Mouse (Mus musculus): Measurements from ENCODE around the gene Plekha7.

The Plekha7 gene

GRCm38 (mm10) chr7:116220103-116220707 is 88.0 kb downstream of the Plekha7 start:
- DNase-seq = no peak

- no peak for DNase-seq
Measured at GRCm38 (mm10) chr7:116217747-116218146, 90.4 kb downstream of the Plekha7 start.

- DNase-seq = no peak
Measured at GRCm38 (mm10) chr7:116211904-116212303, 96.3 kb downstream of the Plekha7 start.

DNA sequence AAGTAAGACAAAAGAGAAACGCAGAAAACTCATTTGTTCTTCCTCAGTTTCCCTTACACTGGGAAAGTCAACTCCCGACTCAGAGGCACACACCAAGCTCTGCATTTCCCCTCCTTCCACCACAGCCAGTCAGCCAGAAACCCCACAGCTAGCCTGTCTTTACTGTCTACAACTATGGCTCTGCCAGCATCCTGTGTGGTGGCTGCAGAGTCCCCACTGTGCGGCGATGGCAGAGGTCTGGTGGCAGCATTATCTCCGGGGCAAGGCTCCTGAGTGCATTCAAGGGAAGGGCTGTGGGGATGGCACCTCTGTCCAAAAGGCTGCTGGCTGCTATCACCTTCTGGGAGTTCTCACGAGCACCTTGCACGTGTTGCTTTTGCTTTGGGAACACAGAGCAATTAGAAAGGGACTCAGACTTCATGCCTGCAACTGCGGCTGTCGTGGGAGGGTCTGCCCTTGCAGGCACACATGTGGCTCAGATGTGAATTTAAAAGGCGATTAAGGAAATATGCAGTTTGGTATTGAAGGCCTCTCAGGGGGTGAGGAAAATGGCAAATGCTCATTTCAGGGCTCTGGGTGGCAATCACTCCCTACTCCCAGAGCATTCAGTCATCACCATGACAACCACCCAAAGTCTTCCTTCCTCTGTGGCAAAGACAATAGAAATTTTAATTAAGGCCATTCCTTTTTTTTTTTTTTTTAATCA is 98.1 kb downstream of the Plekha7 start:
- DNase-seq = no peak

DNA sequence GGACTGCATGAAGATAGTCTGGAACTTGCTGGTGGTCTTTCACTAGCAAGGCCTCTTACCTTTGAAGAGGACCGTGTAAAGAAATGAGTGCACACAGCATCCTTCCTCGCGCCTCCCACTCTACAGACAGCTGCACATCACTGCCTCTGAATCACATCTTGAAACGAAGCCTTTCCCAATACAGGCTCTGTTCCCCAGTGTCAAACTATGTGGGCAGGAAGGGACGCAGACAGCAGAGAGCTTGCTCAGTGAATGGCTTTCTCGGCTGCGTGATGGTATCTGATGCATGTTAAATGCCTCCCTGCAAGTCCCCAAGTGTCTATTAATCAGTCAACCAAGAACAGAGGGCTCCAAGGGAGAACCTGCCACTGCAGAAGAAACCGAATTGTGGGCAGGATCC is 99.3 kb downstream of the Plekha7 start:
- no peak for DNase-seq

- no peak for DNase-seq
Measured at GRCm38 (mm10) chr7:116206806-116207571, 101.2 kb downstream of the Plekha7 start.

GRCm38 (mm10) chr7:116205451-116205850 is 102.7 kb downstream of the Plekha7 start:
- DNase-seq = no peak

DNA sequence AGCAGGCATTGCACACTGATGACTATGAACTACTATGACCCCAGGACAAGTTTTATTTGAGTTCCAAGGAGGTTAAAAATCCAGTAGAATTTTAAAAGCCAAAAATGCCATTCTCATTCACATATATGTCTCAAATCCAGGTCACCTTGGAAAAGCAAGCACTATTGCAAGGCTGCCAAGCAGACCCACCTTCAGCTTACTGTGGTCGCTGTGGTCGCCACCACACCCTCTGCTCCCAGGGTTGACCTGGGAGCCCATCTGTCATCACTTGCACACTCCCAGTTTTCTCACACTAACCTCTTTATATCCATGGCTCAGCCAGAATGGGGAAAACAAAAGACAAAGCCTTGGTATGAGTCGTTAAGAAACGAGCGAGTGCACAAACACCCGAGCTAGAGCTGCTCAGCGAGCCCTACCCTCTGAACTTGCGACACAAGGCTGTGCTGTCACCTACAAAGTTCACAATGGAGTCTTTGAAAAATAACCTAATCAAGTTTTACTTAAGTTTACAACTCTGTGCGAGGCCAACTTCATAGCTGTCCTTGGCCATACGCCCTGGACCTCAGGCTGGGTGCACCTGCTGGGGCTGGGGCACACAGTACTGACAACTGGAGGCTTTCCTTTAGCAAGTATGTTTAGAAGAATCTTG is 106.0 kb downstream of the Plekha7 start:
- DNase-seq = no peak

- DNase-seq = no peak
Measured at GRCm38 (mm10) chr7:116200951-116201351, 107.2 kb downstream of the Plekha7 start.

- DNase-seq = no peak
Measured at GRCm38 (mm10) chr7:116200544-116200943, 107.6 kb downstream of the Plekha7 start.

DNA sequence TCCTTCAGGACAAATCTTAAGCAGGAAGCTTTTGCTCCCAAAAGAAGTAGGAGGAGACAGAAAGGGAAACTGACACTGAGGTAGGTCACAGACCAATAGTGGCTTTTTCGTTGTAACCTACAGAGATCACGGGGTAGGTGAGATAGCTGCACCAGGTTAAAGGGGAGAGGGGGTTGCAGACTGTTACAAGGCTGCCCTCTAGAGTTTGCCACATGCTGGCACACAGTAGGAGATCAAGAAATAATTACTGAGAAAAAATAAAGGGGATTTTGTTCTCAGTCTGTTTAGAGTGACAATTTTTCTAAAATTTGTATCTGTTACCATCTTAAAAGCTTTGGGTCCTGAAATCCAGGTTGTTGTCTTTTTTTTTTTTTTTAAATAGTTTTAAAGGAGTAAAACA is 109.3 kb downstream of the Plekha7 start:
- no peak for DNase-seq

DNA sequence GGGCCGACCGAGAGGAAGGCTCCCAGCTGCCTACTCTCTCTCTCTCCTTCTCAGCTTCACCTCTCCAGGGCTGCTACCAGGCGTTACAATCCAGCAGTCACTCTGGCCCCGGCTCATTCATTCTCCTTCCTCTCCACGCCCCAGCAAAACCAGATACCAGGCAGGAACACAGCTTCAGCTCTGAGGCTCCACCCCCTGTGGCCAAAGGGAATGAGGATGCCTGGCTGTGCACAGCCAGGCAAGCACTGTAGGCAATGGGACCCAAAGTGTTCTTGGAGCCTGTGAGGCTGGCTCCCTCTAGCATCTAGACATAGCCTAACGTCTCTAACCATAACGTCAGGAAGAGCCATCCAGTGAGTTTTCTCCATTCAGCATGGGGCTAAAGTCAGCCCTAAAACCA is 109.8 kb downstream of the Plekha7 start:
- no peak for DNase-seq

- DNase-seq = no peak
Measured at GRCm38 (mm10) chr7:116196974-116197679, 111.0 kb downstream of the Plekha7 start.

DNA sequence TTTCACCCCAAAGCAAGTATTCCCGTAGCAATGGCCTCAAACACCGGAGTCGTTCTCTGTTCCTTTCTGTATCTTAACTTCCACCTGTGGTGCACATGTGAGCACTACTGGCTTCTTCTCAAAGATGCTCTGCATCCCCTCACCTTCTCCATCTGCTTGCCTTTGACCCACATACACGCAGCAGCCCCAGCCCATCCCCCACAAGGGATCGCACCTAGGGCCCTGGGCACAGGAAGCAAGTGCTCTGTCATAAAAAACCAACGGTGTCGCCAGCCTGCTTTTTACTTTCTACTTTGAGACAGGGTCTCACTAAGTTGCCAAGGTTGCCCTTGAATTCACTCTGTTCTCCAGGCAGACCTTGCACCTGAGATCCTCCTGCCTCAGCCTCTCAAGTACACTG is 113.2 kb downstream of the Plekha7 start:
- DNase-seq = peak; percentile 47 to 66

DNA sequence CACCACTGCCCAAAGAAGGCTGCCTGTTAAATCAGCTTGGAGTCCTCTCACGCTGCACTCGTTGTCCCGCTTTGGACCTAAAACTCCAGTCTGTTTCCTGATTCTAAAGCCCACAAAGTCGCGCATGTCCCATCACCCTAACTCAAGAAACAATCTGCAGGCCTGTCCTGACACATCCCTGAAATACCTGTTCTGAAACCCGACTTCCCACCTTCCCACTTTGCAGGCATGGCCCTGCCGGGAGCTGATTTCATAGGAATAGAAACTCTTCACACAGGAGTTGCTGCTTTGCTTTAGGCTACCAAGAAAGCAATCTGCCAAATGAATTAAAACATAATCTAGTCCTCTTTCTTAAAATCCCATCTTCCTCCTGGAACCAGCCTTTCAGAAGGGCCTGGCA is 115.2 kb downstream of the Plekha7 start:
- no peak for DNase-seq

DNA sequence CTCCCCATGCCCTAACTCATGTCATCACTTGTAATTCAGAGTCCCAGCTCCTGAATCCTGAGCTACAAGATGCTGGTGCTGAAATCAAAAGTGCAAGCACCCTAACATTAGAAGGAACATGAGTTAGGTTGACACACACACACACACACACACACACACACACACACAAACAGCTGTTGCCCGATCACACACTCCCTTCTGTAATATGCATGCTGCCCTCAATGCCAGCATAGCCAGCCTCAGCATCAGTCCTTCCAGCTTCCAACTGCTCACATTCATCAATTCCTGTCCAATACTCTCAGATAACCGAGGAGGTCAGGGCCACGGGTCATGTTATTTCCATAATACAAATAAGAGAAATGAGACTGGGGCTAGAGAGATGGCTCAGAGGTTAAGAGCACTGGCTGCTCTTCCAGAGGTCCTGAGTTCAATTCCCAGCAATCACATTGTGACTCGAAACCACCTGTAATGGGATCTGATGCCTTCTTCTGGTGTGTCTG is 116.0 kb downstream of the Plekha7 start:
- DNase-seq = no peak

DNA sequence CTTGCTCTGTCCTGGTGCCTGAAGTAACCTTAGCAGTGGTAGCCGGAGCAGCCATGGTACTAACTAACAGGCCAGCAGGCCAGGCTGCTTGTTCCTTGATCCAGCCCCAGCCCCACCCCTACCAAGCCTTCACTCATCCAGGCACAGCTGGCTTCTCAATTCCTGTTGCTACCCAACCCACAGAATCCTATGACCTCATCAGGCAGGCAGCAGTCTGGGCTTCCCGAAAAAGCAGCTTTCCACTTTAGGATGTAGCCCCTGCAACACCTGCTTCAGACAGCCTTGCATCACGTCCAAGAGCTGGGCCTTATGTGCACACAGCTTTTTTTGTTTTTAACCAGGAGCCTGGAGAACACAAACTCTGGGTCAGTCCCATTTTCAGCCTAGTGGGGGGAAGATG is 117.0 kb downstream of the Plekha7 start:
- DNase-seq = no peak

DNA sequence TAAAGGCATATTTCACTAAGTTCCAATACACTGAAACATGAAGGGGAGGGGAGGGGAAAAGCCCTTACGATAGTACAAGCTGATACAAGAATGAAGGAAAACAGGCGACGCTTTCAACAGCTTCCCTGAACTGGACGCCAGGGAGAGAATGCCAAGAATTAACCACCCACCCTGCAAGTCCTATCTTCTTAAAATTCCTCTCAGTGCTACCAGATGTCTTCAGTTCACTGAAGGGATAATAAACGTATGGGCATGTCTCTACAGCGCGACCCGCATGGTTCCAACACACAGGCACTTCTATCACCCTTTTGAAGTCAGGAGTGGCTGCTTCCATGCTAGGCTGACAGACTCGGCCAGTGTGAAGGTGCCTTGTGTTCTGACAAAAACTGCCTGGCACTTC is 118.5 kb downstream of the Plekha7 start:
- DNase-seq = no peak

DNA sequence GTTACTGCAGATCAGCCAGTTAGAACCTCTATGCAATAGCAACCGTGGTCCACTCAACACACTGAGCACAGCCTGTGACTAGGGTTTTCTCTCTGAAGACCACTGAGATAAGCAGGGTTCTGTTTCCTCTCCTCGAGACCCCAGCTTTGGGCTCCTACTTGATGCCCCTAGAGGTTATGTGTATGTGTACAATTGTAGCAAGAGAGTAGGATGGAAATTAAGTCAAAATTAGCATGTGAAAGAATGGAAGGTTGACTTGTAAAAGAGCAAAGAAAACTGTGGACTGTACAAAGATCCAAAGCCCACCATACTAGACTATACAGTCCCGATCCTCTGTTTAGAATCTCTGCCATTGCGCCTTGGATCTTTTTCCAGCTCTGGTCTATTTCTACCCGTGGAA is 119.8 kb downstream of the Plekha7 start:
- DNase-seq = no peak

- no peak for DNase-seq
Measured at GRCm38 (mm10) chr7:116187521-116187920, 120.7 kb downstream of the Plekha7 start.

GRCm38 (mm10) chr7:116186847-116187246 is 121.3 kb downstream of the Plekha7 start:
- no peak for DNase-seq

- no peak for DNase-seq
Measured at GRCm38 (mm10) chr7:116186156-116186555, 122.0 kb downstream of the Plekha7 start.

All from thymus, postnatal 36 days (tissue).